Mouse (Mus musculus) lung, postnatal 0 days (tissue): ENCODE measurements at regions not wholly inside any gene's neighbourhood (a gene's known extent, or its start where the extent isn't known, plus 50 kb on each side); places are given as distances from the start of the nearest gene placed in this dataset.

Experiments
- CTCF ChIP-seq: IDR thresholded peaks from 2 replicates; pipeline ENCODE4 v1.5.1; 2016; ENCODE audit warnings: antibody characterized with exemption, mild to moderate bottlenecking
- EP300 ChIP-seq: IDR thresholded peaks from 2 replicates; pipeline ENCODE4 v1.6.1; 2016; ENCODE audit warnings: antibody characterized with exemption, mild to moderate bottlenecking, control low read depth

- TF ChIP-seq CTCF (no peak), EP300 (no peak)
Measured at GRCm38 (mm10) chr9:111762653-111763468, 72.7 kb upstream of the Stac start.
